Mouse (Mus musculus): ENCODE measurements around the gene Spon1.

GRCm38 (mm10) chr7:113843150-113843549, 77.4 kb downstream of the Spon1 start:
- TF ChIP-seq EP300 (IDR thresholded peaks at IDR 0.05; ENCODE audit: low read depth) (no peak), CTCF (IDR thresholded peaks at IDR 0.05; ENCODE audit: low read depth) (no peak)
